Mouse (Mus musculus) myocyte (in vitro differentiated cells): ENCODE measurements around the gene Eed.

ENCODE experiments used
- CEBPB ChIP-seq: IDR thresholded peaks from 2 replicates; pipeline ENCODE4 v1.6.1; 2011; ENCODE audit warnings: mild to moderate bottlenecking, moderate library complexity; ENCODE audit not compliant: poor library complexity, insufficient read depth, severe bottlenecking
- E2F4 ChIP-seq: IDR thresholded peaks from one replicate; pipeline ENCODE4 v1.6.1; 2011; ENCODE audit warnings: mild to moderate bottlenecking, control low read depth, moderate library complexity; ENCODE audit not compliant: insufficient read depth
- MAX ChIP-seq: IDR thresholded peaks from one replicate; pipeline ENCODE4 v1.6.1; 2011; ENCODE audit warnings: low read depth, mild to moderate bottlenecking, control low read depth
- MYOG ChIP-seq, 3 experiments: IDR thresholded peaks; one replicate each; pipeline ENCODE4 v1.6.1; 2011; ENCODE audit warnings: control low read depth in 2 of 3, low read depth in 2 of 3, mild to moderate bottlenecking in 2 of 3; ENCODE audit not compliant: insufficient read length in 2 of 3, control insufficient read depth in 1 of 3, insufficient read depth in 1 of 3
- POLR2A ChIP-seq: IDR thresholded peaks from one replicate; pipeline ENCODE4 v1.6.1; 2011; ENCODE audit warnings: low read depth, mild to moderate bottlenecking, control low read depth, moderate library complexity; ENCODE audit not compliant: insufficient read length
- POLR2AphosphoS2 ChIP-seq: IDR thresholded peaks from one replicate; pipeline ENCODE4 v1.6.1; 2011; ENCODE audit warnings: low read depth, control low read depth; ENCODE audit not compliant: insufficient read length
- SRF ChIP-seq: IDR thresholded peaks from one replicate; pipeline ENCODE4 v1.6.1; 2011; ENCODE audit warnings: low read depth; ENCODE audit not compliant: control insufficient read depth, insufficient read length
- TCF12 ChIP-seq: IDR thresholded peaks from one replicate; pipeline ENCODE4 v1.6.1; 2011; ENCODE audit warnings: mild to moderate bottlenecking, control low read depth; ENCODE audit not compliant: poor library complexity, insufficient read depth, severe bottlenecking
- TCF3 ChIP-seq: IDR thresholded peaks from one replicate; pipeline ENCODE4 v1.6.1; 2011; ENCODE audit warnings: low read depth, control low read depth; ENCODE audit not compliant: insufficient read length

DNA sequence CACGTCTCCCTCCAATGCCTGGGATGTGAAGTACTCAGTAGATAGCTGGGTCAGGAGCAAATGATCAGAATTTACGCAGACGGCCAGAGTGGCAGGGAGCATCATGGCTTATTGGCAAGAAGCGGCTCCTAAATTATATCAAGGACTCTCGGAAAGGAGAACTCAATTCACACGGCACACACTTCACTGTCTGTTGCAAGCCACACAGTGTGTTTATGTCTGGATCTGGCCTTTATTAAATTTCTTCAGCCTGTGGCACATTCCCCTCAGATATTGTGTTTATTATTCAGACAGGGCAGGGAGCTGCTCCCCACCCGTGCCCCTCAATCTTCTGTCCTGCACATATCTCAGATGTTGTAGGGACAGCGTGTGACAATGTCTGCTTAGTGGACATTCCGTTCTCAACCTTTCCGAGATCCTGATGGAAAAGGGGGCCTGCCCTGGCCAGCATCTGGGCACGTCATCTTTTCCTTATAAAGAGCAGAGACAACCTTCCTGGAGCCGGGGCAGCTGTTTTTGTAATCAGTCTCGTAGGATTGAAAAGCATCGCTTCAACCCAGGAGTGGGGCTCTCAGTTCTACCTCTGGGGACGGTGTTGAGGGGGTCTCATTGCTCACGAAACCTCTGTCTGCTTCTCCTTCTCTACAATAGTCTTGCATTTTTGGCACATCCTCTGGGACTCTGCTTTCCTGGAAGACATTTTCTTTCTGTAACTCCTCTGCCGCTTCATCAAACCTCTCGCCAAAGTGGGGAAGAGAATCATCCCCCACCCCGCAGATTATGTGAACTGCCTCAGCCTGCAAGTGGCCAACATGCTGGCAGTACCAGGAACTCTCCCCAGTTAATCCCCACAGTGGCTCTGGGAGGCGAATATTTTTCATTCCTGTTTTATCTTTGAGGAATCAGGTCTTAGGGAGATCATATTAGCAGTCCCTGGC is 49.0 kb upstream of the Eed start:
- TF ChIP-seq POLR2A (no peak), E2F4 (no peak), TCF12 (no peak), POLR2AphosphoS2 (no peak), TCF3 (no peak), CEBPB (no peak), SRF (no peak), MAX (no peak), MYOG (IDR thresholded peaks at IDR 0.05; ENCODE audit: control insufficient read depth in 1 of 3, insufficient read depth in 1 of 3, insufficient read length in 2 of 3, low read depth in 2 of 3) (no peak)
